Mouse (Mus musculus) heart, adult 2 months (tissue): ENCODE data around the gene Gm43064.

ENCODE experiments used
- CTCF ChIP-seq: fragments of 200-600 bp; IDR thresholded peaks from 2 replicates; pipeline ENCODE4 v1.8.1; 2022; ENCODE audit warnings: antibody characterized with exemption, mild to moderate bottlenecking, moderate library complexity
- POLR2A ChIP-seq: fragments of 200-500 bp; IDR thresholded peaks from 2 replicates; pipeline ENCODE4 v1.6.1; 2011; ENCODE audit warnings: mild to moderate bottlenecking, low read depth, low read length, control low read depth; ENCODE audit not compliant: insufficient read depth

DNA sequence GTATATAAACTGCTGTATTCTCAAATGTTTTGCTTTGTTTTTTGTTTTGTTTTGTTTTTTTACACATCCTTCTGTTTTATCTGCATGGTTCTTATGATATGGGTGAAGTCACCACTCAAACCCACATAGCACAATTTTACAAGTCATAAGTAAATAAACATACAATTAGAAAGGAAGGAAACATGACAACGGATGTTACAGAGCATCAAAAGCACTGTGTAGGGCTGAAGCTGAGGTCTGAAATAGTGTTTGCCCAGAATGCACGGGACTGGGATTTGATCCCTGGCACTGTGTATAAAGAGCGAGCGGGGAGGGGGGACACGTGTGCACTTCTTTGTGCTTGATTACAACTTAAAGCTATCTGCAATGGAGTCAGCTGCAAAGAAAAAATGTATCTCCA is 28.6 kb upstream of the Gm43064 start:
- no peak for TF ChIP-seq CTCF
- no peak for TF ChIP-seq POLR2A
